Mouse (Mus musculus) urinary bladder, postnatal 4 days (tissue): ENCODE data around the gene Foxl1.

ENCODE experiments used
- DNase-seq, 2 experiments: peaks; one replicate each; pipeline ENCODE4 v3.0.0; 2021 to 2022; ENCODE audit warnings: low spot score in 2 of 2

Gene Foxl1

GRCm38 (mm10) chr8:121168033-121168432 is 40.3 kb downstream of the Foxl1 start:
- no peak for DNase-seq

GRCm38 (mm10) chr8:121170116-121170515 is 42.4 kb downstream of the Foxl1 start:
- no peak for DNase-seq

- DNase-seq: no peak
These were observed 43.1 kb downstream of the Foxl1 start for GRCm38 (mm10) chr8:121170626-121171552.

- DNase-seq: no peak
These were observed 44.8 kb downstream of the Foxl1 start for GRCm38 (mm10) chr8:121172567-121172966.

- DNase-seq: no peak
These were observed 46.4 kb downstream of the Foxl1 start for GRCm38 (mm10) chr8:121174178-121174577.

GRCm38 (mm10) chr8:121174721-121175539 is 47.2 kb downstream of the Foxl1 start:
- DNase-seq: no peak

GRCm38 (mm10) chr8:121175540-121176090 is 47.9 kb downstream of the Foxl1 start:
- DNase-seq: no peak

- DNase-seq: no peak
These were observed 48.6 kb downstream of the Foxl1 start for GRCm38 (mm10) chr8:121176291-121176690.
